ENCODE assay signal across 8 mouse cellular contexts in genomic region chr4:137594496-137595270, GRCm38 (mm10). TPM values are rescaled to one million over a fixed set of nuclear protein-coding genes. Genes with fewer than 3 reads are reported as not detected.
DNase-seq lines count a peak whose midpoint lies in the region; ATAC-seq and TF ChIP-seq lines count a peak whose summit lies in the region.

No protein-coding gene starts in this region.

- H3K4me2 ChIP-seq in intestine, postnatal 0 days (replicated peaks; ENCODE audit: low read depth), result peak overlapping the region; percentile 67

- TF ChIP-seq POLR2A in thymus, adult 2 months (IDR thresholded peaks at IDR 0.05; ENCODE audit: control insufficient read depth, extremely low read depth, insufficient read depth, low read length, poor library complexity), result no peak; the same call in 1 of the 2 replicates

- peak overlapping the region; percentile 95 for H3K4me3 ChIP-seq in thymus, adult 2 months (ENCODE audit: control insufficient read depth, insufficient read depth, low read length)
- H3K4me3 ChIP-seq in intestine, postnatal 0 days (ENCODE audit: low read depth, low read length), result peak overlapping the region; percentile 93

- H3K9me3 ChIP-seq in intestine, postnatal 0 days (ENCODE audit: control insufficient read depth), result no peaks in the 10 kb centered on the region

- peak overlapping the region; percentile 50 for H3K27ac ChIP-seq in thymus, adult 2 months (ENCODE audit: control insufficient read depth, insufficient read depth, low read length)
- H3K27ac ChIP-seq in intestine, postnatal 0 days (ENCODE audit: low read depth, low read length), result peak overlapping the region; percentile 100

- WGBS in thymus, adult 2 months, result 1% methylated on average over 40 of the region's 40 CpGs
- 1% methylated on average over 40 of the region's 40 CpGs for WGBS in intestine, postnatal 0 days

- H3K27me3 ChIP-seq in thymus, adult 2 months (ENCODE audit: control insufficient read depth, insufficient read depth, low read length), result no peaks in the 10 kb centered on the region
- no peaks in the 10 kb centered on the region for H3K27me3 ChIP-seq in intestine, postnatal 0 days (replicated peaks; ENCODE audit: control insufficient read depth, insufficient read depth, low read length)

- ATAC-seq in intestine, postnatal 0 days, result no peak
- peak; percentile 32 for ATAC-seq in megakaryocyte progenitor cell, adult 5-6 weeks (replicated peaks; ENCODE audit: poor library complexity)

- H3K36me3 ChIP-seq in thymus, adult 2 months (ENCODE audit: control insufficient read depth, insufficient read depth, low read length), result no peaks in the 10 kb centered on the region
- no peaks in the 10 kb centered on the region; the same call in 1 of the 2 replicates for H3K36me3 ChIP-seq in intestine, postnatal 0 days (ENCODE audit: control insufficient read depth, insufficient read depth)

- no peak for TF ChIP-seq CTCF in thymus, adult 2 months (IDR thresholded peaks at IDR 0.05; ENCODE audit: borderline replicate concordance, control insufficient read depth, extremely low read depth, insufficient read depth, low read length, poor library complexity)
- peak; percentile 17; the same call in 1 of the 2 replicates for TF ChIP-seq CTCF in intestine, postnatal 0 days (IDR thresholded peaks at IDR 0.05; ENCODE audit: low read depth)

- H3K9ac ChIP-seq in intestine, postnatal 0 days (ENCODE audit: low read depth, low read length), result peak overlapping the region; percentile 88

- H3K4me1 ChIP-seq in thymus, adult 2 months (replicated peaks; ENCODE audit: control insufficient read depth, insufficient read depth, low read length), result peaks cover 2% of the 10 kb centered on the region
- peaks cover 21% of the 10 kb centered on the region; the same call in 1 of the 2 replicates for H3K4me1 ChIP-seq in intestine, postnatal 0 days (replicated peaks; ENCODE audit: control insufficient read depth, insufficient read depth, low read length)

- peak; percentile 72 for DNase-seq in embryo, embryonic 10 days (ENCODE audit: low spot score)
- DNase-seq in embryo, embryonic 9.5 days (ENCODE audit: extremely low spot score), result no peak
- DNase-seq in thymus, adult 2 months, result peak; percentile 48
- DNase-seq in thymus, postnatal 25 days, result no peak
- DNase-seq in fat pad, adult 2 months (ENCODE audit: extremely low read depth, low read depth, low spot score), result peak; percentile 2
- peak; percentile 66 for DNase-seq in thymus, postnatal 0 days (ENCODE audit: low spot score)

RNA-seq across cellular contexts. Expression of gene Usp48, which starts 1.1 kb away (rescaled TPM):
- 95.6 and 109 TPM in 2 replicates for polyA plus RNA-seq in thymus, adult 2 months (2012; rRNA removed)
- polyA plus RNA-seq in intestine, postnatal 0 days (2015; fragmentation: Nextera tagmentation; extraction: Ambion mirVana), result 33.3 and 36.7 TPM in 2 replicates
- total RNA-seq in megakaryocyte progenitor cell, adult 5-6 weeks (2015), result 91.5 and 96.8 TPM in 2 replicates
- 107 and 151 TPM in 2 replicates for total RNA-seq in megakaryocyte progenitor cell, adult 5-6 weeks (2017)
- polyA plus RNA-seq in thymus, postnatal 0 days (2015; fragmentation: Nextera tagmentation; extraction: Ambion mirVana), result 52.4 and 59.1 TPM in 2 replicates

RNA-seq across cellular contexts. Expression of gene Ldlrad2, which starts 20.3 kb away (rescaled TPM):
- polyA plus RNA-seq in thymus, adult 2 months (2012; rRNA removed), result not detected in 2 replicates
- polyA plus RNA-seq in intestine, postnatal 0 days (2015; fragmentation: Nextera tagmentation; extraction: Ambion mirVana), result not detected in 2 replicates
- total RNA-seq in megakaryocyte progenitor cell, adult 5-6 weeks (2015), result not detected in 2 replicates
- total RNA-seq in megakaryocyte progenitor cell, adult 5-6 weeks (2017), result not detected in 2 replicates
- polyA plus RNA-seq in thymus, postnatal 0 days (2015; fragmentation: Nextera tagmentation; extraction: Ambion mirVana), result not detected in 2 replicates

Comparison
In these comparisons a context has a peak if more than half of its experiments do, and no peak if none do; other contexts are left out.
1. DNase-seq: peak in embryo, embryonic 10 days (single experiment), thymus, adult 2 months (single experiment), fat pad, adult 2 months (single experiment) and thymus, postnatal 0 days (single experiment); none in embryo, embryonic 9.5 days (single experiment) and thymus, postnatal 25 days (single experiment).